Mouse (Mus musculus) thymus, postnatal 4 days (tissue): ENCODE data around the gene Parvg.
A peak's percentile ranks its signal among the peaks of the same experiment; 100 is the strongest.
"Not testable (repeated sequence)": the region's sequence is repeated elsewhere in the genome, so short reads cannot be mapped to it uniquely, and the experiment has no call there.

ENCODE experiments used
- DNase-seq: peaks from one replicate; pipeline ENCODE4 v3.0.0; 2021

Gene Parvg

GRCm38 (mm10) chr15:84323966-84324869 lies at the start of gene Parvg:
Gene Parvg (plus strand): TSS chr15:84324026.
- peak; percentile 76 for DNase-seq

GRCm38 (mm10) chr15:84276066-84276465 lies 47.8 kb upstream of the Parvg start:
- DNase-seq: no peak

GRCm38 (mm10) chr15:84278091-84278490 lies 45.7 kb upstream of the Parvg start:
- DNase-seq: no peak

GRCm38 (mm10) chr15:84278656-84279055 lies 45.2 kb upstream of the Parvg start:
- no peak for DNase-seq

GRCm38 (mm10) chr15:84280309-84280708 lies 43.5 kb upstream of the Parvg start:
- DNase-seq: no peak

GRCm38 (mm10) chr15:84280712-84281347 lies 43.0 kb upstream of the Parvg start:
- DNase-seq: no peak

GRCm38 (mm10) chr15:84282206-84283085 lies 41.4 kb upstream of the Parvg start:
- DNase-seq: no peak

- peak; percentile 84 for DNase-seq
Observed at GRCm38 (mm10) chr15:84284059-84284458, 39.8 kb upstream of the Parvg start.

- DNase-seq: no peak
Observed at GRCm38 (mm10) chr15:84285453-84285852, 38.4 kb upstream of the Parvg start.

- DNase-seq: not testable (repeated sequence)
Observed at GRCm38 (mm10) chr15:84288953-84289352, 34.9 kb upstream of the Parvg start.

- DNase-seq: no peak
Observed at GRCm38 (mm10) chr15:84291097-84291496, 32.7 kb upstream of the Parvg start.

- no peak for DNase-seq
Observed at GRCm38 (mm10) chr15:84293590-84293989, 30.2 kb upstream of the Parvg start.

GRCm38 (mm10) chr15:84294391-84294790 lies 29.4 kb upstream of the Parvg start:
- DNase-seq: no peak

- DNase-seq: no peak
Observed at GRCm38 (mm10) chr15:84295225-84295624, 28.6 kb upstream of the Parvg start.

- no peak for DNase-seq
Observed at GRCm38 (mm10) chr15:84297454-84297853, 26.4 kb upstream of the Parvg start.

GRCm38 (mm10) chr15:84298804-84299370 lies 24.9 kb upstream of the Parvg start:
- DNase-seq: no peak

GRCm38 (mm10) chr15:84299662-84300333 lies 24.0 kb upstream of the Parvg start:
- DNase-seq: no peak

- no peak for DNase-seq
Observed at GRCm38 (mm10) chr15:84300591-84300990, 23.2 kb upstream of the Parvg start.

- DNase-seq: no peak
Observed at GRCm38 (mm10) chr15:84301026-84301425, 22.8 kb upstream of the Parvg start.

GRCm38 (mm10) chr15:84301641-84302420 lies 22.0 kb upstream of the Parvg start:
- no peak for DNase-seq

- DNase-seq: no peak
Observed at GRCm38 (mm10) chr15:84303264-84303663, 20.6 kb upstream of the Parvg start.
